Mouse (Mus musculus): Measurements from ENCODE around the gene Cybrd1. TPM values are rescaled to one million over a fixed set of nuclear protein-coding genes. Genes with fewer than 3 reads are reported as not detected.
A peak's percentile ranks its signal among the peaks of the same experiment; 100 is the strongest.

Cybrd1 gene
- polyA plus RNA-seq, 1 experiment from 2014 or later = 2.1 TPM

DNA sequence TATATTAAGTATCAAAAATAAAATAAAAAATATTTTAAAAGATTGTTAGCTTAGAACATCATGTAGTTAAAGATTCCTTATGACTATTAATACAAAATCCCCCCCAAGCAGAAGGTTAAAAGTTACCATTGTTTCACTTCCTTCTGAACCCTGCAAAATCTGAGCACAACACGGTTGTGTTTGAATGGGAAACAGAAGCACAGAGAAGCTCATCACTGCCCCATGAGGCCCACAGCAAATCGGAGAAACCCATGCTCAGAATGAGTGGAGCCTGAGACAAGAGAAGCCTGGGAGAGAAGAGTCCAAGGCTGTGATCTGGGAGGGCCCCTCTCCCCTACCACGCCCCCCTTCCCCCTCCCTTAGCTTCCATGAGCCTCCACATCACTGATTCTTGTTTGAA, 13.0 kb upstream of the Cybrd1 start:
- Histone ChIP-seq H3K4me2 (no peak overlapping the region), H3K9ac (no peak overlapping the region), H3K27ac (no peak overlapping the region), H3K4me3 (no peak overlapping the region), H3K27me3 (replicated peaks) (no peaks in the 10 kb centered on the region), H3K4me1 (no peaks in the 10 kb centered on the region), H3K9me3 (no peaks in the 10 kb centered on the region), H3K36me3 (replicated peaks) (peaks cover 3% of the 10 kb centered on the region; the same call in 1 of the 2 replicates)
- ATAC-seq (replicated peaks) = no peak
- WGBS = 71% methylated on average over 3 of the region's 3 CpGs

DNA sequence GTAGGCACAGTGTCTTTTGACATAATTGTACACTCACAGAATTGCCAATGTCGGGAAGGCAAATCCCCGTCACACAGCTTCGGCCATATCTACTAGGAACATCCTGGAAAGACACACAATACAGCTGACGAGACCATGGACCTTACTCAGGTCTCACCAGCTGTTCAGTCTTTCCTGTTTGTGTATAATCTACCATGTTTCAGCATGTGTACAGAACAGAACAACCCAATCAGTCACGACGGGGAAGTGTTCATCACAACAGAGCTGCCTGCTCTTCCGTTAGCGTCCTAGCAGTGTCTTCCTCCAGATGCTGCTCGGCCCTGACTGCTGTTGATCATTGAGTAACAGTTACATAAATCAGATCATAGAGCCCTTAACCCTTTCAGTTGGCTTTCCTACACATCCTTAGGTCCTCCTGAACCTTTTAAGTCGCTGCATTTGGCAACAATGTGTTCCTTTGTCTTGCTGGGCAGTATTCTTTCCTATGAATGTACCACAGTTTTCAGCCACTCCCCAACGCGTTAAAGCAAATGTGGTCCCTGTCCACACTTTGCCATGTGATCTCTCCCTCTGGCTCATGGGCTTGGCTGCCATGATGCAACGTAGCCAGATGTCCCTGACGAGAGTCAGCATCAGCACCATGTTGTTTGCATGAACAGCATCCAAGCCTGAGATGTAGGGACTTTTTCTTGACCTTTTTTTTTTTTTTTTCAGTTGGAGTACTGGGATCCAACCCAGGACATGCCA, 12.1 kb upstream of the Cybrd1 start:
- Histone ChIP-seq H3K27me3 (replicated peaks) (no peaks in the 10 kb centered on the region), H3K36me3 (replicated peaks) (peaks cover under 1% of the 10 kb centered on the region; the same call in 1 of the 2 replicates), H3K9me3 (no peaks in the 10 kb centered on the region), H3K4me1 (no peaks in the 10 kb centered on the region), H3K9ac (no peak overlapping the region), H3K27ac (no peak overlapping the region), H3K4me3 (no peak overlapping the region), H3K4me2 (no peak overlapping the region)
- WGBS = 83% methylated on average over 14 of the region's 14 CpGs
- ATAC-seq (replicated peaks) = no peak

DNA sequence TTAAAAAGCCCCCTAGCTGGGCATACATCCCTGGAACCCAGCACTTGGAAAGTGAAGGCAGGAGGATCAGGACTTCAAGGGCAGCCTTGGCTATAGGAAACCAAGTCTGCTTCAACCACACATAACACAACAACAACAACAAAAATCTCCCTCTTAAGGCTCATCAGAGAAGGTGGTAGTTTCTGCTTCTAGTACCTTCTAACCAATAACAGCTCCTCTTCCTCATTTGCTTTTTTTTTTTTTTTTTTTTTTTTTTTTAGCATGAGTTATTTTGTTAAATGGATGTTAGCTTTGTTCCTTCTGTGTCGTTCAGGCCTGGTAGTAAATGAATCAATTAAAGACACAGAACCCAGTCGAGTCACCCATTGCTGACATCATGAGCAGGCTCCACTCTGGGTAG, 10.5 kb upstream of the Cybrd1 start:
- ATAC-seq (replicated peaks) = no peak
- H3K27ac ChIP-seq = no peak overlapping the region
- H3K4me3 ChIP-seq = no peak overlapping the region
- H3K4me2 ChIP-seq = no peak overlapping the region
- H3K9me3 ChIP-seq = no peaks in the 10 kb centered on the region
- H3K36me3 ChIP-seq (replicated peaks) = no peaks in the 10 kb centered on the region
- H3K4me1 ChIP-seq = no peaks in the 10 kb centered on the region
- no peak overlapping the region for H3K9ac ChIP-seq
- 81% methylated on average over 2 of the region's 2 CpGs for WGBS
- H3K27me3 ChIP-seq (replicated peaks) = no peaks in the 10 kb centered on the region

DNA sequence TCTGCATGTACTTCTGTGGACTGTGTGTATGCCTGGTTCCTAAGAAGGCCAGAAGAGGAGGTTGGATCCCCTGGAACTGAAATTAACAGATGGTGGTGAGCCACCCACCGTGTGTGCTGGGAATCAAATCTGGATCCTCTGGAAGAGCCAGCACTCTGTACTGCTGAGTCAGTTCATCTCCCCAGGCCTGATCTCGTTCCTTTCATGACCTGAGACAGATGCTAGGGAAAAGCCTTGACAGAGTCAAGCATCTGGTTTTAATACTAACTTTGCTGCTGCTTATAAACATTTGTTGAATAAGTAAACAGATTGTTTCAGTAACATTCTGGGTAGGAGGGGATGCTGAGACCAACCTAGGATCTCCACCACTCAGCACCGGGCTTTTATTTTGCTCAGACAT, 9.2 kb upstream of the Cybrd1 start:
- H3K4me1 ChIP-seq = no peaks in the 10 kb centered on the region
- no peak overlapping the region for H3K27ac ChIP-seq
- no peaks in the 10 kb centered on the region for H3K9me3 ChIP-seq
- WGBS = 84% methylated on average over 3 of the region's 3 CpGs
- H3K4me2 ChIP-seq = no peak overlapping the region
- no peak overlapping the region for H3K4me3 ChIP-seq
- H3K9ac ChIP-seq = no peak overlapping the region
- no peaks in the 10 kb centered on the region for H3K27me3 ChIP-seq (replicated peaks)
- no peaks in the 10 kb centered on the region for H3K36me3 ChIP-seq (replicated peaks)
- ATAC-seq (replicated peaks) = no peak

DNA sequence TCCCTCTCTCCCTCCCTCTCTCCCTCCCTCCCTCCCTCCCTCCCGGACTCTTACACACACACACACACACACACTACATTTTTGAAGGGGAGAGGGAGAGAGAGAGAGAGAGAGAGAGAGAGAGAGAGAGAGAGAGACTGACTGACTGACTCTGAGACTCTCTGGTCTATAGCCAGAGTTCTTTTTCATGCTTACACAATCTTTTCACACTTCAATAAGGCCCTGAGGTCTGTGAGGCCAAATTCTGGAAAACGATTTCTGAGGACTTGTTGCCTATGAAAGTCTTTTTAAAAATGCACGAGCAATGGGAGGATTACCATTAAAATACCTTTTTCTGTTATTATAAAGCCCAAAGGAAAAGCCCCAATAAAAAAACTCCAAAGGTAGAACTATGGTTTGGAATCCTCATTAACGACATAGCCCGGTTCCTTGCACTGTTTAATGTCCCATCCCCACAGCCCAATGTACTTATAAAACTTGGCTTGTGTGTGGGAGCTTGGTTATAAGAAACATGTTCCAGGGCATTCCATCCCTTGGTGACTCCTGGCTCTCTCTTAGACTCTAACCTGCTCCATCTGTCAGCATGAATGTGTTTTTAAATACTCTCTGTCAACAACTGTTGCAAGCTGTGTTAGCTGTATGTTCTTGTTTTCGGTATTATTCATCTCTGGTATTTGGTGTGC, 4.1 kb upstream of the Cybrd1 start:
- H3K27me3 ChIP-seq (replicated peaks) = peaks cover 19% of the 10 kb centered on the region
- no peak for ATAC-seq (replicated peaks)
- H3K4me2 ChIP-seq = no peak overlapping the region
- no peak overlapping the region for H3K4me3 ChIP-seq
- no peak overlapping the region for H3K27ac ChIP-seq
- 83% methylated on average over 5 of the region's 6 CpGs for WGBS
- peaks cover 12% of the 10 kb centered on the region for H3K4me1 ChIP-seq
- H3K9ac ChIP-seq = no peak overlapping the region
- H3K9me3 ChIP-seq = no peaks in the 10 kb centered on the region
- no peaks in the 10 kb centered on the region for H3K36me3 ChIP-seq (replicated peaks)

DNA sequence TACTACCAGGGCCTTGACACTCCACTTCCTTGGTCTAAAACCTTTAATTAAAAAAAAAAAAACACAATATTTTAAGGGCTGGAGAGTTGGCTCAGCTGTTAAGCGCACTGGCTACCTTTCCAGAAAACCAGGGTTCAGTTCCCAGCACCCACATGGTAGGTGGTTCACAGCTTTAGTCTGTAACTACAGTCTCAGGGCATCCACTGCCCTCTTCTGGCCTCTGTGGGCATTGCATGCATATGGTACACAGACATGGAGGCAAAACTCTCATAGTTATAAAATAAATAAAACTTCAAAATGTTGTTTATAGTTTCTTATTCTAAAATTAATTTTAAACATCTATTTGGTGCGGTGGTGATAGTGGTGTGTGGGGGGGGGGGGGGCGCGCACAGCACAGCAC, 1.6 kb upstream of the Cybrd1 start:
- Histone ChIP-seq H3K27ac (no peak overlapping the region), H3K9ac (no peak overlapping the region), H3K4me1 (peaks cover 12% of the 10 kb centered on the region), H3K4me3 (no peak overlapping the region), H3K36me3 (replicated peaks) (no peaks in the 10 kb centered on the region), H3K9me3 (no peaks in the 10 kb centered on the region), H3K27me3 (replicated peaks) (peaks cover 28% of the 10 kb centered on the region), H3K4me2 (no peak overlapping the region)
- ATAC-seq (replicated peaks) = no peak
- 94% methylated on average over 4 of the region's 4 CpGs for WGBS

DNA sequence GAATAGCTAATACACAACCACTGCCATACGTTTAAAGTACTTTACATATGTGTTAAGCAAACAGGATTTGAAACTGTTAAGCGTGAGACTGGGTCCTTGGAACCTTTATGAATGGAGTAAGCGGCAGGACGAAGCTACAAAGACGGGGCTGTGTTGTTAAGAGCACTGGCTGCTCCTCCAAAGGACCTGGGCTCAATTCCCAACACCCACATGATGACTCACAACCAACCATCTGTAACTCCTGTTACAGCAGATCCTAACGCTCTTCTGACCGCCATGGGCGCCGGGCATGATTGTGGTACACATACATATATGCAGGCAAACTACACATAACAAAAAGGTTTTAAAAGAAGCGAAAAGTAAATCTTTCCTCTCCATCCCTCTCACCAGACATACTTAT, 3.1 kb downstream of the Cybrd1 start:
- peaks cover 28% of the 10 kb centered on the region for H3K27me3 ChIP-seq (replicated peaks)
- peaks cover 12% of the 10 kb centered on the region for H3K4me1 ChIP-seq
- H3K4me3 ChIP-seq = no peak overlapping the region
- H3K36me3 ChIP-seq (replicated peaks) = no peaks in the 10 kb centered on the region
- 78% methylated on average over 10 of the region's 10 CpGs for WGBS
- H3K4me2 ChIP-seq = no peak overlapping the region
- H3K9ac ChIP-seq = no peak overlapping the region
- H3K9me3 ChIP-seq = no peaks in the 10 kb centered on the region
- ATAC-seq (replicated peaks) = no peak
- no peak overlapping the region for H3K27ac ChIP-seq

DNA sequence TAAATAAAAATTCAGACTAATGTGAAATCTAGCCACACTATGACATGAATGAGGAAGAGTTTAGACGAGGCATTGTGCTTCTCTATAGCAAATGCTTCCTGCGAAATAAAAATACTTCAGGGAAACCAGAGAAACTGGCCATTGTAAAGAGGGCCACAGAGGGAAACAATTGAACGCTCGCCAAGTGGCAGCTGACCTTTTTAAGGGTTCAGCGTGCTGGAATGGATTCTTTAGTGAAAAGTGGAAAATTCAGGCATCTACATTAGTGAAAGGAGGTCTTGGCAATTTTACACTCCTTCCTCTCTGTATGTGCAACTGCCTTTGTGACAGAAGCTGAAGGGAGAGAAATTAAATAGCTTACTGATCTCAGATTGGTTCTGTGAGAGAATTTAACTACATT, 3.7 kb downstream of the Cybrd1 start:
- no peak overlapping the region for H3K27ac ChIP-seq

DNA sequence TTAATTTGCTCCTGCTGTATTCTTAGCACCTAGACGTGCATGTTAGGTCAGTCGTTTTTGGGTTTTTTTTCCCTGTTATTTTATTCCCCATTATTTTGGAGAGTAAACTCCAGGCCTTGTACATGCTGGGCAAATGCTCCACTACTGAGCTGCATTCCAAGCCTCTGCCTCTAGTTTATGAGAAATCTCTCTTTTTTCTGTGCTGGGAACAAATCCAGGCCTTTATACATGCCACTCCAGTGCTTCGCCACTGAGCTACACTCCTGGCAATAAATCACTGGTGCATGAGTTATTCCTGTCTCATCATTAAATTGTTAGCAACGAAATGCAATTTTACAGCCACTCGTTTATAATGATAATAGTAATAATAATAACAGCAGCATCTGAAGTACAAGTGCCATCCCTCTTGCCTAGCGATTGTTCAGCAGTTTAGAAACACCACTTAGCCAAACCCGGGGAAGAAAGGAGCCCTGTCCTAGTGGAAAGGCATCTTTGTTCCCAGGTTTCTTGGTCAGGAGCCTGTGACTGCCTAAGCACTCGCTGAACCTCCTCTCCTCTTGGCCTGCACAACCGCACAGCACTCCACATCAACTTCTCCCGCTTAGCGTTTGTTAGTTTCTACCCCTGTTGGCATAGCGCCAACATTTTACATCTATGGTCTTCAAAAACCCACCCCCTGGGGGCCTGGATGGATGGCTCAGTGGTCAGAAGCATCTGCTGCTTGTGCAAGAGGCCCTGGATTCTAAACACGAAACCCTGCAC, 4.7 kb downstream of the Cybrd1 start:
- H3K4me1 ChIP-seq = peaks cover 11% of the 10 kb centered on the region
- 0 out of 2 replicates have a peak overlapping the region, but pooled peaks have one; percentile 30 for H3K27ac ChIP-seq
- no peak overlapping the region for H3K4me2 ChIP-seq
- ATAC-seq (replicated peaks) = no peak
- peaks cover 20% of the 10 kb centered on the region for H3K27me3 ChIP-seq (replicated peaks)
- H3K9me3 ChIP-seq = no peaks in the 10 kb centered on the region
- H3K9ac ChIP-seq = no peak overlapping the region
- H3K36me3 ChIP-seq (replicated peaks) = no peaks in the 10 kb centered on the region
- no peak overlapping the region for H3K4me3 ChIP-seq
- 75% methylated on average over 13 of the region's 13 CpGs for WGBS

More for the DNA sequence above, 3.7 kb downstream of the Cybrd1 start:
- no peaks in the 10 kb centered on the region for H3K9me3 ChIP-seq
- H3K36me3 ChIP-seq (replicated peaks) = no peaks in the 10 kb centered on the region
- peaks cover 12% of the 10 kb centered on the region for H3K4me1 ChIP-seq
- WGBS = 10% methylated on average over 5 of the region's 5 CpGs
- no peak overlapping the region for H3K9ac ChIP-seq
- H3K27me3 ChIP-seq (replicated peaks) = peaks cover 28% of the 10 kb centered on the region
- H3K4me3 ChIP-seq = no peak overlapping the region
- no peak overlapping the region for H3K4me2 ChIP-seq
- no peak for ATAC-seq (replicated peaks)

DNA sequence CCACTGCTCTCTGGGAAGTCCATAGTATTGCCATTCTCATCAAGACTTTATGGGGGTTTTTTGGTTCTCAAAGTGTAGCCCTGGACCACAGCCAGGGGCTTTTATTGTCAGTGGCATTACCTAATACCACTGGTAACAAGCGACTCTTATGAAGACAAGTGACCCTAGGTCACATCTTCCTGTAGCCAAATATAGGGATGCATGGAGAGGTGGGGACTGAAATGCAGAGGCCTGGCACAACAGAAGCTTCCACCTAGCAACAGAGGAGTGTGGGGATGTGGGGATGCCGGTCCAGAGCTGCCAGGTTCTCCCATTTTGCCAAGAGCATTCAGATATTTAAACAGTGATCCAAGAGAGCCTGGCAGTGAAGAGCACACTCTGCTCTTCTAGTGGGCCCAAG, 5.9 kb downstream of the Cybrd1 start:
- H3K9ac ChIP-seq = no peak overlapping the region
- peaks cover 9% of the 10 kb centered on the region for H3K27me3 ChIP-seq (replicated peaks)
- no peak overlapping the region for H3K4me2 ChIP-seq
- no peak for ATAC-seq (replicated peaks)
- H3K4me3 ChIP-seq = no peak overlapping the region
- H3K36me3 ChIP-seq (replicated peaks) = no peaks in the 10 kb centered on the region
- WGBS = 70% methylated on average over 2 of the region's 2 CpGs
- H3K9me3 ChIP-seq = no peaks in the 10 kb centered on the region
- no peaks in the 10 kb centered on the region for H3K4me1 ChIP-seq
- no peak overlapping the region for H3K27ac ChIP-seq

DNA sequence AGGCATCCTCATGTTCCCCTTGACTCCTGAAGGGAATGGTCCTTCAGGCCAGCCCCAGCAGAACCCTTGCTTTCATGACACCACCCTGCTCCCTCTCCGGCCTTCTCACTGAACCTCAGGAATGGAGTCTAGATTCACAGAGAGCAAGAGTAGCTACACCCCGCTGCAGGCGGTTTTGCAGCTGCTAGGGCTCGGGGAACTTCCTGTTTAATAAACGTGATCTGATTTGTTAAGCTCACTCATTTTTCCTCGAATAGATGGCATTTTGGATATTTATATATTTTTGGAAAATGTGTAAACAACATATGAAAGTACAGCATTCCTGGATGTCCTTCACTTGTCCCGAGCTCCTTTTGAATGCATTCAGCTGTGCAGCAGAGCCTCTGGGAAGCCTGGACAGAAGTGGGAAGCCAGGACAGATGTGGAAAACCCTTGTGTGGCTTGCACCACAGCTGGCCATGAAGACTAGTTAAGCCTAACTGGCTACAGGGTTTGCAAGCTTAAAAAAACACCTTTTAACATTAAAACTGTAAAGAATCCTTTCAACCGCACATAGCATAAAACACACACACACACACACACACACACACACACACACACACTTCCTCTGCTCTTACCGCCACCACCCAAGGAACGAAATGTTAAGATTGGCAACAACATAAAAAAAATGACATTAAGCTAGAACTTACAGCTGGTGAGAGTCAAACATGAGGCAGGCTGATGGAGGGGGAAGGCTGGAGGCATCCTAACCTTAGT, 10.2 kb downstream of the Cybrd1 start:
- Histone ChIP-seq H3K9me3 (no peaks in the 10 kb centered on the region), H3K4me2 (no peak overlapping the region), H3K36me3 (replicated peaks) (no peaks in the 10 kb centered on the region), H3K9ac (no peak overlapping the region), H3K4me1 (no peaks in the 10 kb centered on the region), H3K27ac (no peak overlapping the region), H3K4me3 (no peak overlapping the region), H3K27me3 (replicated peaks) (no peaks in the 10 kb centered on the region)
- ATAC-seq (replicated peaks) = no peak
- WGBS = 84% methylated on average over 10 of the region's 10 CpGs

DNA sequence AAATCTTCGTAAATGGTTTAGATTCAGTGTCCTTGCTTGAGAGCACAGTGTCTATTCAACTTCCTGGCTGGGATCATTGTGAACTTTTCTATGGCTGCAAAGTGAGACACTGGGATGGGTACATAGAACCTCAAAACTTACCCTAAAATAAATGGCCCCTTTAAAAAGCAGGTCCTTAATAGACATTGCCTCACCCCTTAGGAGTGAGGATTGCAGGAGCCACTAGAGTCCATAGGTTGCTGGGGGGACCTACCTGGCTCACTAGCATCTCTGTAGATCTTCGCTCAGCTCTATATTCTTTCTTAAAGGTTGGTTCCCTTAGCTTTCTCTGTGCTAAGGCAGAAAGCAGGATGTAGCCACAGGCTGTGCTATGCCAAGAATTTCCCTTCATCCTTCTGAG, 12.6 kb downstream of the Cybrd1 start:
- Histone ChIP-seq H3K4me1 (no peaks in the 10 kb centered on the region), H3K27ac (no peak overlapping the region), H3K9me3 (no peaks in the 10 kb centered on the region), H3K4me3 (no peak overlapping the region), H3K9ac (no peak overlapping the region), H3K4me2 (no peak overlapping the region), H3K36me3 (replicated peaks) (no peaks in the 10 kb centered on the region), H3K27me3 (replicated peaks) (no peaks in the 10 kb centered on the region)
- ATAC-seq (replicated peaks) = no peak
- 88% methylated on average over 2 of the region's 2 CpGs for WGBS

Measured in midbrain, embryonic 15.5 days (tissue).